Mouse (Mus musculus) T-cell, adult 2 months (primary cell): Measurements from ENCODE around the gene Abcg4.

Experiments
- DNase-seq: peaks from one replicate; pipeline ENCODE4 v3.0.0; 2022; ENCODE audit warnings: low spot score

Gene Abcg4

DNA sequence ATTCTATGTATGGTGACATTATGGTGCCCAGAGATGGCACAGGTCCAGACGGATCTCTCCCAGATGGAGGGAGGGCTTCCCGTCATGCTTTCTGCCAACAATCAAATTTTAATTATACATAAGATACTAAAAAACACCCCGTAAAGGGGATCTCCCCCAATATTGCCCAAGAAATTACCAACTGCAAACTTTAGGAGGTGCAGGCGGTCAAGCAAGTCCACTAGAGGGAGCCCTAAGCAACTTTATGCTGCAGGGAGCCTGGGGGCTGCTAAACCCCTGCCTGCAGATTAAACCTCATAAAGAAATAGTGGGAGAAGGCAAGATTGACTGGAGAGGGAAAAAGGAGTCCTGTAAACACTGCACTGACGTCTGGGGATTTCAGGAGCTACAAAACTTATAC is 49.0 kb downstream of the Abcg4 start:
- DNase-seq: peak; percentile 61

DNA sequence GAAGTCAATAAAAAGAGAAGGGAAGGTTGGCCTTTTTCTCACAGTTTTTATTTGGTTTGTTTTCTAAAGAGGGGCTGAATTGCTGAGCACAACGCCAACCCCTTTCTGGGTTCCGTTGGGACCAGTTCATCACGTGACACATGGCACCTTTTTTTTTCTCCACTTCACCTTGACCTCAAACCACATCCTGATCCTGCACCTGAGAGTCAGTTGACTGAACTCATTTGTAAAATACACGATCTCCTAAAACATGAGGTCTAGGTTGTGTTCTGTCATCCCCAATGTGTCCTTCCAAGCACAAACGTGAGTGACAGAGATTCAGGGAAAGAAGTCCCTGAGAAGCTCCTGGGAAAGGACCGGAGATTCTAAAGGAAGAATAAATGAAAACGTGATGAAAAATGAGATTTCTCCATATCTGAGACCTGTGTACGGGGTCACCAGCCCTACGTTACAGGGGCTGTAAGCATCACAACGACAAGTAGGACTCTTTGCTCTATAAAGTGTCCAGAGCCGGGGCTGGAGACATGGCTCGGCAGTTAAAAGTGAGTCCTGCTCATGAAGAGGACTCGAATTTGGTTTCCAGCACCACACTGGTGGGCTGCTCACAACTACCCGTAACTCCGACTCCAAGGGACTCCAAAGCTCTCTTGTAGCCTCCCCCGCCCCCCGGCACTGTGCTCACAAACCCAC is 49.8 kb downstream of the Abcg4 start:
- peak; percentile 85 for DNase-seq

DNA sequence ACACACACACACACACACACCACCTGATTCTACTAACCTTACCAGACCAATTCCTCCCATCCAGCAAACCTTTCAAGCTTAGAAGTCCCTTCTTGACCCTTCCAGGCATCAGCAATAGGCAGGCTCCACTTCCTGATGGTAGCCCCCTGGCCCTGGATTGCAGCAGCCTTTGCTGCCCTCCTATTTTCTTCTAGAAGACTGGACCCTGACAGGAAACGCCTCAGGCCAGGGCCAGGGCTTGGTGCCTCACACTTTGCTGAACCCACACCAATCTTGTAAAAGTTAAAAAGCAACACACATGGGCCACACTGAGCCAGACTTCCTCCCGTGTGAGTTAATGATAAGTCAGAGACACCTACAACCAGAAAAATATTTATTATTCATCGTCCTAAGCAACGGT is 51.3 kb downstream of the Abcg4 start:
- no peak for DNase-seq

DNA sequence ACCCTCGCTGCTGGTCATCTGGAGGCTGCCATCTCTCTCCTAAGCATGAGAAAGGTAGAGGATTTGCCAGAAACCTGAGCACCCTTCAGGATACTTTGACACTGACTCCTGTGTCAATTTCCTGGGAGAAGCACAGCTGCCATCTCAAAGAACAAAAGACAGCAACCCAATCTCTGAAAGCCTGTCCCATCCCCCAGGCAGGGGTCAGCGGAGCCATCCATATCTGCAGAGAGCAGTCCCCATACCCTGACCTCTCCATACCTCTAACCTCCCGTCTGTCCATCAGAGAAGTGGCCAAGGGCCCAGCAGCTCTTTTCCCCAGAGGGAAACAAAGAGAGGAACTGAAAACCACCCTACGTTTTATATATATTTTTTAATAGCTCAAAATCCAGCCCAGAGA is 51.8 kb downstream of the Abcg4 start:
- no peak for DNase-seq

DNA sequence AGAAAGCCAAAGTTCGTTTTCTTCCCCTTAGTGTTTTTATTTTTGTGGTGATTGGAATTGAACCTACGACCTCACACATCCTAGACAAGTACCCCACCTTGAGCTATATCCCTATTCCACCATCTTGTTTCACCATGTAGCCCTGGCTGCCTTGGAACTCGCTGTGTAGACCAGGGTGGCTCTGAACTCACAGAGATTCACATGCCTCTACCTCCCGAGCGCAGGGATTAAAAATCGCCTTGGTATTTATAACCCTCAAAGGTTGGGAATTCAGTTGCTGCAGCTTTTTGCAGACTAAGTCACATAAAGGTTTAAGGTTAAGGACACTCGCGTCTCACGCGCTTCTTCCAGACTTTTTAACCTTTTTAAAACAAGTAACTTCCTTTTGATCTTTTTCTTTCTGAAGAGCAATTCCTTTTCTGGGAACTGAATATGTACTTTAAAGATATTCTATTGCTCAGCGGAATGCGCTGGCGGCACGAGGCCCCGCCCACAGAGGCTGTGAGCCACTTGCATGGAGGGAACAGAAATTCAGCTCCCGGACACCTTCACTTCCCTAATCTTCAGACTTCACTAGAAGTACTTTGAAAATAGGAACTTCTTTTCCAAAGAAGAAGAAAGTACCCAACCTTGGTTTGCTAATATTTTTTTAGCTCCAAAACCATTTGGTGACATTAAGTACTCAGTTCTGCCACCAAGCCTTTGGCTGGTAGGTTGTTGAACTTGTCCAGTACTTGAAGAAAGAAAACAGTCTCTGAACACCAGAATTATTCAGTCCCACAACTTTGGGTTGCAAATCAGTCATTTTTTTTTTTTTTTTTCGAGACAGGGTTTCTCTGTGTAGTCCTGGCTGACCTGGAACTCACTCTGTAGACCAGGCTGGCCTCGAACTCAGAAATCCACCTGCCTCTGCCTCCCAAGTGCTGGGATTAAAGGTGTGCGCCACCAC is 53.7 kb downstream of the Abcg4 start:
- no peak for DNase-seq

DNA sequence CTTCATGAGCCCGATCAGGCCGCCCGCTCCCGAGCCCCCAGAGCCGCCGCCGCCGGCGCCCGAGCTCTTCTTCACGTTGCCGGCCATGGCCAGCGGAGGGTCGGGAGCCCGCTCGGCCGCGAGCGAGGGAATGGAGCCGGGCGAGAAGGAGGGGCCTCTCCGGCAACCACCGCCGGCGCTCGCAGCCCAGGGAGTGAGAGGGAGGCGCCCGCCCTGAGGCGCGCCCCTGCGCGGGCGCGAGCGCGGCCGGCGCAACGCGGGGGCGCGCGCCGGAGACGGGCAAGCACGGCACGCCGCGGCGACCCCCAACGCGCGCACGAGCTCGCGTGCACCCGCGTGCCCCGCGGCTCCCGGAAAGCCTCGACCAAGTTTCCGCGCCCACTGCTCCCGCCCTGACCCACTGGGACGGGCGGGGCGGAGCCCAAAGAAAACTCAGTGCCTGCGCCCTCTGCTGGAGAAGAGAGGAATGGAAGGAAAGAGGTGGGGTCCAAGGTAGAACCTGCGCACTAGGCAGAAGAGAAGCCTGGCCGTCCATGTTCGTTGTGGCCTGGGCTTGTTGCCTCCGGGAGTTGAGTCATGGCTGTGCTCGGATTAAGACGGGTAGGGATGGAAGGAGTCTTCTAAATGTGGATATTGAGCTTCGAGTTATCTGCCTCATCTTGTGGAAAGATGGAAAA is 54.5 kb downstream of the Abcg4 start, which contains the start of gene Cbl:
Gene Cbl (minus strand): TSS at position 248 of the 677 bp plus-strand sequence.
- DNase-seq: peak; percentile 98

DNA sequence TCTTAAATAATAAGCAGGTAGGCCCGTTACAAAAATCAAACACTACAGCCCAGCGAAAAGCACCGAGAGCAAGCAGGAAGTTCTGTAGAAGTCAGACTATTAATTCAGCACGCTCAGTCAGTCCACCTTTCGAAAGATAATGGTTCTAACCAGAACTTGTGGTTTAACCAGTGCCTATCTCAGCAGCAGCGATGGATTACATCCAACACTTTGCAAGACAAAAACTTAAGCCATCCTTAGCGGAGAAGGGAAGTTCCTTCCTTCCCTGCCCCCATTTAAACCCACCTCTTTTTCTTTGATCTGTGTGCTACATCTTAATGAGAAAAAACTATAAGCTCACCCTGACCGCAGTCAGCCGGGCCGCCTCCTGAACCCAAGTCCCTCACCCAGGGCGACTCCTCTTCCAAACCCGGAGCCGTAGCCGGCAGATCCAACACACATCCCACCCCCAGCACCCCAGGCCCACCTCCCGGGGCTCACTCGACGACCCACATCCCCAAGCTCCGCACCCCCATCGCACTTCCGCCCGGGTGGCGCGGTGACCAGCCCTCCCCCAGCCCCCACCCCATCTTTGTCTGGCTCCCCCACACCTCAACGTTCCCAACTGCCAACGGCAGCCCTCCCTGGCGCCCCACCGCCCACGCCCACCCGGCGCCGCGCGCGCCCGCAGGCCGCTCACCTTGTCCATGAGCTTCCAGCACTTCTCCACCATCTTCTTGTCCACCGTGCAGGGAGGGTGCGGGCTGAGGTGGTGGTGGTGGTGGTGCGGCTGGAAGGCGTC is 55.2 kb downstream of the Abcg4 start:
- DNase-seq: no peak

DNA sequence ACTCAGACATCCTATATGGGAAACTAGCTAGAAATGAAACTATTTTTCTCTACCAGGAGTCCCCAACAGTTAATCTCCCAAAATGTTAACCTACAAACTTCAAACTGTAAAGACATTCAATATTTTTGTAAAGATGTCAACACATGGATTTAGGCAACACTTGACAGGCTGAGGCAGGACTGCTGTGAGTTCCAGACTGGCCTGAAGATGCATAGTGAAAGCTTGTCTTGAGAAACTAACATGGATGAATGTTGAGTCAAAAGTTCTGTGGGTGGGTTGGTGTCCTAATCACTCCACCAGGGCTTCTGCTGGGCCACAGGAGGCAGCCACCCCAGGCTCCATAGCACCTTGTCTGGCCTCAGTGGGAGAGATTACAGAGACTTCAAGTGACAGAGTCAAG is 56.8 kb downstream of the Abcg4 start:
- no peak for DNase-seq

DNA sequence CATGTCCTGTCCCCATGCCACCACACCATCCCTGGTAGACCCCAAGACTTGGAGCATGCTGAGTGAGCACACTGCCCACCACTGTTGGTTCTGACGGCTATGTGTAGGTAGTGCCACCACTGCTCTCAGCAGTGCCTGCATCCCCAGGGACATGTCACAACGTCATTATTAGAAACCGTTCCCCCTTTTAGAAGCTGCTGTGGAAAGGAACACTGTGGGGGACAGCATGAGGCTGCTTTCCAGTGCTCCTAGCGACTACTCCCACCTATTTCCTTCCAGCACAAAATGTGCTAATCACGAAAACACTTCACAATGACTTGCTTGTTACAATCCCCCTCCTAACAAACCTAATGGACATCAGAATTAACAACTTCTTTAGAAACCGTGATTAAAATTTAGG is 62.4 kb downstream of the Abcg4 start:
- no peak for DNase-seq
